Comparison of ENCODE assay signal across 9 mouse cellular contexts in the genomic region with DNA sequence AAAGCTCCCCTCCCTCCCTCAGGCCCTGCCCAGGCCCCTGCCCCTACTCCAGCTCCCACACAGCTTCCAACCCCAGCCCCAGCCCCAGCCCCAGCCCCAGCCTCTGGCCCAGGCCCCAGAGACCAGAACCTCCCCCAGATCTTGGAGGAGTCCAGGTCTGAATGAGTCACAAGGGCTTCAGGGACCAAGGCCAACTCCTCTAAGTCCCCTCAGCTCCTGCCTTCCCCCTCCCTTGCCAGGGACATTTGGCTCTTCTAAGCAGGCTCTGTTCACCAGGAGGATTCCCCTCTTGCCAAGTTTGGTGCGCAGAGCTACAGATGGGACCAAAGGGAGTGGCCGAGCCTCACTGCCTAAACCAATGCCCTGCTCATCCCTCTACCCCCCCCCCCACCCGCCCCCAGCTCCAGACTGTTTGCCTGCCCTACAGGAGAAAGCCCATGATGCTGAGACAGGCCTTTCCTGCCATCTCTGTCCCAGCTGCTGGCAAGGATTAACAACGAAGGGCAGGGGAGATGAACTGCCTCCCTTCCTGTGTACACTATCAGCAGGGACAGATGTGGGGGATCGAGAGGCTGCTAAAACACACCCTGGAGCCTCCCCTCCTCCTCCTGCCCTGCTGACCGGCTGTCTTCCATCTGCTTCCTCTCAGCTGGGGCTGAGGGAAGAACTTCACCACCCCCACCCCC. TPM values are rescaled to one million over a fixed set of nuclear protein-coding genes. Genes with fewer than 3 reads are reported as not detected.
DNase-seq lines count a peak whose midpoint lies in the region; ATAC-seq and TF ChIP-seq lines count a peak whose summit lies in the region.
"Had no signal": no experiment of that assay in that cellular context is flagged by ENCODE, and none has a peak within 500 bp of the region (broad histone marks: within the 10 kb centered on the region; RNA-seq: fewer than 3 reads in every experiment).

No protein-coding gene starts in this region.

- H3K36me3 ChIP-seq in forebrain, postnatal 0 days (ENCODE audit: insufficient read depth), result peaks cover 6% of the 10 kb centered on the region; the same call in 1 of the 2 replicates
- H3K36me3 ChIP-seq in hindbrain, embryonic 12.5 days, result 0 out of 2 replicates have a peak, but pooled peaks cover 9% of the 10 kb centered on the region
- peaks cover 23% of the 10 kb centered on the region for H3K36me3 ChIP-seq in limb, embryonic 13.5 days
- H3K36me3 ChIP-seq in midbrain, embryonic 12.5 days, result no peaks in the 10 kb centered on the region

- WGBS in forebrain, postnatal 0 days, result 18% methylated on average over 6 of the region's 6 CpGs
- WGBS in hindbrain, embryonic 12.5 days, result 13% methylated on average over 6 of the region's 6 CpGs
- WGBS in limb, embryonic 13.5 days, result 18% methylated on average over 6 of the region's 6 CpGs
- 9% methylated on average over 6 of the region's 6 CpGs for WGBS in midbrain, embryonic 12.5 days

- DNase-seq in layer of hippocampus, adult 8-10 months (ENCODE audit: low spot score in 2 of 2), result peak; percentile 56 to 83
- no peak for DNase-seq in layer of hippocampus, adult 11-12 months (ENCODE audit: low spot score)
- peak; percentile 94 to 96 for DNase-seq in cerebellum, postnatal 10 days
- peak; percentile 58 for DNase-seq in forebrain, postnatal 0 days
- DNase-seq in testis, postnatal 10 days (ENCODE audit: low spot score), result peak; percentile 82

- no peak overlapping the region for H3K9ac ChIP-seq in forebrain, postnatal 0 days
- peak overlapping the region; percentile 32 for H3K9ac ChIP-seq in hindbrain, embryonic 12.5 days
- H3K9ac ChIP-seq in limb, embryonic 13.5 days, result peak overlapping the region; percentile 13; the same call in 1 of the 2 replicates
- H3K9ac ChIP-seq in midbrain, embryonic 12.5 days (replicated peaks), result peak overlapping the region; percentile 46; the same call in 1 of the 2 replicates

- H3K4me1 ChIP-seq in forebrain, postnatal 0 days (ENCODE audit: insufficient read depth), result no peaks in the 10 kb centered on the region
- H3K4me1 ChIP-seq in hindbrain, embryonic 12.5 days, result peaks cover 25% of the 10 kb centered on the region
- peaks cover 27% of the 10 kb centered on the region for H3K4me1 ChIP-seq in limb, embryonic 13.5 days
- peaks cover 18% of the 10 kb centered on the region for H3K4me1 ChIP-seq in midbrain, embryonic 12.5 days

- H3K27ac ChIP-seq in forebrain, postnatal 0 days (ENCODE audit: low read depth, low read length), result peak overlapping the region; percentile 35; the same call in 1 of the 2 replicates
- H3K27ac ChIP-seq in hindbrain, embryonic 12.5 days, result peak overlapping the region; percentile 82
- H3K27ac ChIP-seq in limb, embryonic 13.5 days, result peak overlapping the region; percentile 55; the same call in 1 of the 2 replicates
- H3K27ac ChIP-seq in midbrain, embryonic 12.5 days (replicated peaks), result peak overlapping the region; percentile 87

- no peaks in the 10 kb centered on the region for H3K27me3 ChIP-seq in forebrain, postnatal 0 days (ENCODE audit: insufficient read depth, low read length)
- H3K27me3 ChIP-seq in hindbrain, embryonic 12.5 days, result no peaks in the 10 kb centered on the region
- H3K27me3 ChIP-seq in limb, embryonic 13.5 days, result no peaks in the 10 kb centered on the region
- H3K27me3 ChIP-seq in midbrain, embryonic 12.5 days, result no peaks in the 10 kb centered on the region
- H3K27me3 ChIP-seq: CH12.LX had no signal

- H3K4me3 ChIP-seq in forebrain, postnatal 0 days (ENCODE audit: low read depth, low read length), result no peak overlapping the region
- H3K4me3 ChIP-seq in hindbrain, embryonic 12.5 days, result no peak overlapping the region
- H3K4me3 ChIP-seq in limb, embryonic 13.5 days, result no peak overlapping the region
- no peak overlapping the region for H3K4me3 ChIP-seq in midbrain, embryonic 12.5 days

- H3K4me2 ChIP-seq in forebrain, postnatal 0 days (ENCODE audit: low read depth), result no peak overlapping the region
- H3K4me2 ChIP-seq in hindbrain, embryonic 12.5 days (replicated peaks), result no peak overlapping the region
- no peak overlapping the region for H3K4me2 ChIP-seq in limb, embryonic 13.5 days (replicated peaks)
- peak overlapping the region; percentile 13; the same call in 1 of the 2 replicates for H3K4me2 ChIP-seq in midbrain, embryonic 12.5 days (replicated peaks)

- TF ChIP-seq CTCF in forebrain, postnatal 0 days (IDR thresholded peaks at IDR 0.05; ENCODE audit: low read depth), result no peak

- H3K9me3 ChIP-seq in forebrain, postnatal 0 days (ENCODE audit: low read length), result no peaks in the 10 kb centered on the region
- no peaks in the 10 kb centered on the region for H3K9me3 ChIP-seq in hindbrain, embryonic 12.5 days (replicated peaks)
- no peaks in the 10 kb centered on the region for H3K9me3 ChIP-seq in limb, embryonic 13.5 days
- H3K9me3 ChIP-seq in midbrain, embryonic 12.5 days, result no peaks in the 10 kb centered on the region

- peak; percentile 86 for ATAC-seq in forebrain, postnatal 0 days
- ATAC-seq in hindbrain, embryonic 12.5 days (ENCODE audit: low FRiP score), result peak; percentile 69
- ATAC-seq in limb, embryonic 13.5 days (ENCODE audit: low FRiP score, low read depth), result peak; percentile 64
- ATAC-seq in midbrain, embryonic 12.5 days (ENCODE audit: low FRiP score, low read depth), result peak; percentile 78

RNA-seq across cellular contexts. Expression of gene Ccr10, which starts 14.4 kb away (rescaled TPM):
- total RNA-seq in layer of hippocampus, adult 8-10 months (2022), result under 1 TPM; 0.31 to 0.50 (median 0.35) TPM
- total RNA-seq in forebrain, postnatal 0 days (2014; rRNA removed), result 0.23 and 0.52 TPM in 2 replicates
- polyA plus RNA-seq in forebrain, postnatal 0 days (2015; fragmentation: Nextera tagmentation; extraction: Ambion mirVana), result 0.15 and 0.24 TPM in 2 replicates
- 0.23 and 0.61 TPM in 2 replicates for polyA plus RNA-seq in hindbrain, embryonic 12.5 days (2016; fragmentation: Nextera tagmentation; extraction: Ambion mirVana)
- 0.10 TPM in 1 of 2 replicates, not detected in the other for polyA plus RNA-seq in limb, embryonic 13.5 days (2015; fragmentation: Nextera tagmentation; extraction: Ambion mirVana)
- 0.10 and 0.17 TPM in 2 replicates for polyA plus RNA-seq in midbrain, embryonic 12.5 days (2016; fragmentation: Nextera tagmentation; extraction: Ambion mirVana)

RNA-seq across cellular contexts. Expression of gene Plekhh3, which starts 18.5 kb away (rescaled TPM):
- 10 to 100 TPM; 13.6 to 16.9 (median 15.6) TPM for total RNA-seq in layer of hippocampus, adult 8-10 months (2022)
- total RNA-seq in forebrain, postnatal 0 days (2014; rRNA removed), result 9.2 and 10.2 TPM in 2 replicates
- polyA plus RNA-seq in forebrain, postnatal 0 days (2015; fragmentation: Nextera tagmentation; extraction: Ambion mirVana), result 4.9 and 5.3 TPM in 2 replicates
- polyA plus RNA-seq in hindbrain, embryonic 12.5 days (2016; fragmentation: Nextera tagmentation; extraction: Ambion mirVana), result 14.3 and 15.4 TPM in 2 replicates
- polyA plus RNA-seq in limb, embryonic 13.5 days (2015; fragmentation: Nextera tagmentation; extraction: Ambion mirVana), result 6.6 and 7.3 TPM in 2 replicates
- polyA plus RNA-seq in midbrain, embryonic 12.5 days (2016; fragmentation: Nextera tagmentation; extraction: Ambion mirVana), result 12.3 and 12.6 TPM in 2 replicates

RNA-seq across cellular contexts. Expression of gene Cntnap1, which starts 19.3 kb away (rescaled TPM):
- 100 to 1,000 TPM; 157 to 185 (median 168) TPM for total RNA-seq in layer of hippocampus, adult 8-10 months (2022)
- 3.0 and 3.5 TPM in 2 replicates for total RNA-seq in forebrain, postnatal 0 days (2014; rRNA removed)
- polyA plus RNA-seq in forebrain, postnatal 0 days (2015; fragmentation: Nextera tagmentation; extraction: Ambion mirVana), result 0.35 and 1.1 TPM in 2 replicates
- polyA plus RNA-seq in hindbrain, embryonic 12.5 days (2016; fragmentation: Nextera tagmentation; extraction: Ambion mirVana), result 0.97 and 1.2 TPM in 2 replicates
- polyA plus RNA-seq in limb, embryonic 13.5 days (2015; fragmentation: Nextera tagmentation; extraction: Ambion mirVana), result 0.27 and 0.46 TPM in 2 replicates
- polyA plus RNA-seq in midbrain, embryonic 12.5 days (2016; fragmentation: Nextera tagmentation; extraction: Ambion mirVana), result 0.74 and 0.94 TPM in 2 replicates

RNA-seq across cellular contexts. Expression of gene Tubg2, which starts 33.9 kb away (rescaled TPM):
- total RNA-seq in layer of hippocampus, adult 8-10 months (2022), result 10 to 100 TPM; 32.9 to 43.5 (median 38.2) TPM
- total RNA-seq in forebrain, postnatal 0 days (2014; rRNA removed), result 23.2 and 28.6 TPM in 2 replicates
- 59.9 and 69.7 TPM in 2 replicates for polyA plus RNA-seq in forebrain, postnatal 0 days (2015; fragmentation: Nextera tagmentation; extraction: Ambion mirVana)
- 10.4 and 12.9 TPM in 2 replicates for polyA plus RNA-seq in hindbrain, embryonic 12.5 days (2016; fragmentation: Nextera tagmentation; extraction: Ambion mirVana)
- 7.3 and 7.4 TPM in 2 replicates for polyA plus RNA-seq in limb, embryonic 13.5 days (2015; fragmentation: Nextera tagmentation; extraction: Ambion mirVana)
- 9.0 and 10.3 TPM in 2 replicates for polyA plus RNA-seq in midbrain, embryonic 12.5 days (2016; fragmentation: Nextera tagmentation; extraction: Ambion mirVana)

RNA-seq across cellular contexts. Expression of gene Ezh1, which starts 36.6 kb away (rescaled TPM):
- total RNA-seq in layer of hippocampus, adult 8-10 months (2022), result 10 to 100 TPM; 63.5 to 88.1 (median 77.5) TPM
- total RNA-seq in forebrain, postnatal 0 days (2014; rRNA removed), result 25.6 and 27.7 TPM in 2 replicates
- polyA plus RNA-seq in forebrain, postnatal 0 days (2015; fragmentation: Nextera tagmentation; extraction: Ambion mirVana), result 18.8 and 22.5 TPM in 2 replicates
- polyA plus RNA-seq in hindbrain, embryonic 12.5 days (2016; fragmentation: Nextera tagmentation; extraction: Ambion mirVana), result 17.3 and 18.5 TPM in 2 replicates
- polyA plus RNA-seq in limb, embryonic 13.5 days (2015; fragmentation: Nextera tagmentation; extraction: Ambion mirVana), result 14.6 and 17.5 TPM in 2 replicates
- 12.6 and 14.4 TPM in 2 replicates for polyA plus RNA-seq in midbrain, embryonic 12.5 days (2016; fragmentation: Nextera tagmentation; extraction: Ambion mirVana)

Comparison
In these comparisons a context has a peak if more than half of its experiments do, and no peak if none do; other contexts are left out.
1. H3K27ac ChIP-seq: peak in every context shown above with its lines; median percentile 87 in midbrain, embryonic 12.5 days; 82 in hindbrain, embryonic 12.5 days; 55 in limb, embryonic 13.5 days; 35 in forebrain, postnatal 0 days.